Mouse (Mus musculus): ENCODE results near the gene Rcvrn. TPM values are rescaled to one million over a fixed set of nuclear protein-coding genes. Genes with fewer than 3 reads are reported as not detected.

The Rcvrn gene
- polyA plus RNA-seq, 1 experiment: not detected

GRCm38 (mm10) chr11:67738345-67738744 is 43.2 kb downstream of the Rcvrn start:
- Histone ChIP-seq H3K36me3 (replicated peaks; ENCODE audit: low read length) (no peaks in the 10 kb centered on the region), H3K4me3 (replicated peaks) (no peak overlapping the region), H3K4me1 (no peaks in the 10 kb centered on the region), H3K27me3 (replicated peaks) (peaks cover 2% of the 10 kb centered on the region), H3K9me3 (peaks cover 6% of the 10 kb centered on the region; the same call in 1 of the 2 replicates)
- no peak for TF ChIP-seq GATA1 (IDR thresholded peaks at IDR 0.05; ENCODE audit: borderline replicate concordance, low read length)
- TF ChIP-seq FLI1 (IDR thresholded peaks at IDR 0.05; ENCODE audit: low read length): no peak

- Histone ChIP-seq H3K36me3 (replicated peaks; ENCODE audit: low read length) (no peaks in the 10 kb centered on the region), H3K9me3 (peaks cover 1% of the 10 kb centered on the region; the same call in 1 of the 2 replicates), H3K4me1 (no peaks in the 10 kb centered on the region), H3K4me3 (replicated peaks) (no peak overlapping the region), H3K27me3 (replicated peaks) (peaks cover 2% of the 10 kb centered on the region)
- no peak for TF ChIP-seq FLI1 (IDR thresholded peaks at IDR 0.05; ENCODE audit: low read length)
- no peak for TF ChIP-seq GATA1 (IDR thresholded peaks at IDR 0.05; ENCODE audit: borderline replicate concordance, low read length)
Observed at GRCm38 (mm10) chr11:67738846-67739490, 43.8 kb downstream of the Rcvrn start.

GRCm38 (mm10) chr11:67741569-67741968 is 46.4 kb downstream of the Rcvrn start:
- H3K4me1 ChIP-seq: no peaks in the 10 kb centered on the region
- H3K9me3 ChIP-seq: no peaks in the 10 kb centered on the region
- no peak overlapping the region for H3K4me3 ChIP-seq (replicated peaks)
- peaks cover 2% of the 10 kb centered on the region for H3K27me3 ChIP-seq (replicated peaks)
- TF ChIP-seq GATA1 (IDR thresholded peaks at IDR 0.05; ENCODE audit: borderline replicate concordance, low read length) (no peak), FLI1 (IDR thresholded peaks at IDR 0.05; ENCODE audit: low read length) (no peak)
- H3K36me3 ChIP-seq (replicated peaks; ENCODE audit: low read length): no peaks in the 10 kb centered on the region

Other genes starting within 250 kb of the Rcvrn start
- 3.0 TPM in 1 of 2 replicates, not detected in the other for gene Gas7, start 239.9 kb upstream of the Rcvrn start, polyA plus RNA-seq (2012; ENCODE audit: insufficient read depth, low replicate concordance)
- not detected in 2 replicates for gene Glp2r, start 75.8 kb downstream of the Rcvrn start, polyA plus RNA-seq (2012; ENCODE audit: insufficient read depth, low replicate concordance)
- gene Gsg1l2, start 79.3 kb downstream of the Rcvrn start, polyA plus RNA-seq (2012; ENCODE audit: insufficient read depth, low replicate concordance): not detected in 2 replicates
- not detected in 2 replicates for gene Dhrs7c, start 102.9 kb downstream of the Rcvrn start, polyA plus RNA-seq (2012; ENCODE audit: insufficient read depth, low replicate concordance)
- 0.19 TPM in 1 of 2 replicates, not detected in the other for gene Usp43, start 226.8 kb downstream of the Rcvrn start, polyA plus RNA-seq (2012; ENCODE audit: insufficient read depth, low replicate concordance)

All from megakaryocyte, embryonic 14.5 days (primary cell).